Mouse (Mus musculus) ovary, adult 10 weeks (tissue): ENCODE measurements around the gene Tas2r105. TPM values are rescaled to one million over a fixed set of nuclear protein-coding genes. Genes with fewer than 3 reads are reported as not detected.

ENCODE experiments used
- polyA plus RNA-seq: library from polyadenylated mRNA; stranded (reverse); fragments of 350-450 nt; fragmentation: Illumina TruSeq; extraction: RNeasy Lipid Tissue Mini Kit (QIAGEN cat#74804); gene quantifications from one replicate; pipeline ENCODE4 v1.2.3, GENCODE M21; 2014

The Tas2r105 gene
- polyA plus RNA-seq = not detected

DNA sequence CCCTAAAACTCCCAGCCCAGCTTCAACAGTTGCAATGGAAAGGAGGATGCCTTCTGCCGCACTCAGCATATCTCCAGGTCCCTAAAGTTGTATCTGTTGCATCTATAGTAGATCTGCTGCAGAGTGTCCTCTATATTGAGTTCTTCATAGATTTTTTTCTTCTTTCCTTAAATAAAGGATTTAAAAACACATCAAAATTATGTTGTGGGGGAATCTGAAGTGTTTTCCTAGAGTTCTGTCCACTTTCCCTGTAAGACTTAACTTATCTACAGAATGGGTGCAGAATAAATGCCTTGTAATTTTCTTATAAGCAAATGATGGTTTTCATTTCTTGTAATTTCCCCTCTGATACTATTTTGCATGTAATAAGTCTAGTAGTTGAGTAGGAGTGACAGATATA, at the start of gene Tas2r105:
Gene Tas2r105, minus strand, starts transcription at position 101 of the 400 bp plus-strand sequence.

DNA sequence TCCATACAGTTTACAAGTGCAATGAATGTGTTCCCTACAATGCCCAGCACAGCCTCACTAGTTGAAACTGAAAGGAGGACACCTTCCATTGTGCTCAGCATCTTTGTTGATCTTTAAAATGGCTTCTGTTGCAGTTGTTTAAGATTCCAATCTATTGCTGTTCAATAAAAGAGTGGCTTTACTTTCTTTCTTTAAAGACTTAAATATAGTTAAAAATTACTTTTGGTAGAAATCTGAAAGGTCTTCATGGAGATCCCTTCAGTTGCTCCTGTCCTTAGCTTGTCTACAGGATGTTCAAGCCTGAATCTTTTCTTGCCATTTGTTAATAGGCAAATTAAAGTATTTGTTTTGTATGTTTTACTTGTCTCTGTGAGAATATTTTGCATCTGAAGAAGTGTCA, 2.7 kb upstream of the Tas2r105 start, which contains the start of gene Tas2r114:
Gene Tas2r114, minus strand, starts transcription at position 101 of the 400 bp plus-strand sequence.

GRCm38 (mm10) chr6:131685644-131686043, 1.7 kb downstream of the Tas2r105 start, which contains the start of gene Tas2r104:
TSS of gene Tas2r104 (minus strand) at chr6:131685744.

GRCm38 (mm10) chr6:131678786-131679185, 8.5 kb downstream of the Tas2r105 start, which contains the start of gene Tas2r106:
TSS of gene Tas2r106 (minus strand) at chr6:131678886.

DNA sequence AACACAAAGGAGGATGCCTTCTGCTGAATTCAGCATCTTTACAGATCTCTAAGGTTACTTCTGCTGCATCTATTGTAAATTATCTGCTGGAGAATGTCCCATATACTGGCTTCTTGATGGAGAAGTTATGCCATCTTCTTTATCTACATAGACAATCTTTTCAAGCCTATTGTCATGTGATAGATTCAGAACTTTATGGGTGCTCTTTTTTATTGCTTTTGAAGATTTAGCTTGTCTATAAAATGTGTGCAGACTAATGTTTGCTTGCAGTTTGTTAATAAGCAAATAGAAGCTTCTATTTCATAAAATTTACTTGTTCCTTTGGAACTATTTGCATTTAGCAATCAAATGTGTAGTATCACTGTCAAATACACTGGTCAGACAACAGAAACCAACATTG, 27.2 kb downstream of the Tas2r105 start, which contains the start of gene Tas2r107:
Gene Tas2r107, minus strand, starts transcription at position 101 of the 400 bp plus-strand sequence.

Other genes with a start within 250 kb of the Tas2r105 start
- gene 5430401F13Rik, start 201.1 kb downstream of the Tas2r105 start, polyA plus RNA-seq = not detected
- gene Gm6619, start 201.1 kb downstream of the Tas2r105 start, polyA plus RNA-seq = not detected
- gene Tas2r130, start 56.6 kb downstream of the Tas2r105 start, polyA plus RNA-seq = not detected
- not detected for gene Tas2r107, start 27.3 kb downstream of the Tas2r105 start, polyA plus RNA-seq
- not detected for gene Tas2r106, start 8.6 kb downstream of the Tas2r105 start, polyA plus RNA-seq
- not detected for gene Tas2r104, start 1.8 kb downstream of the Tas2r105 start, polyA plus RNA-seq
- not detected for gene Tas2r114, start 2.6 kb upstream of the Tas2r105 start, polyA plus RNA-seq